8 mouse cellular contexts compared by ENCODE assay signal in the genomic region with DNA sequence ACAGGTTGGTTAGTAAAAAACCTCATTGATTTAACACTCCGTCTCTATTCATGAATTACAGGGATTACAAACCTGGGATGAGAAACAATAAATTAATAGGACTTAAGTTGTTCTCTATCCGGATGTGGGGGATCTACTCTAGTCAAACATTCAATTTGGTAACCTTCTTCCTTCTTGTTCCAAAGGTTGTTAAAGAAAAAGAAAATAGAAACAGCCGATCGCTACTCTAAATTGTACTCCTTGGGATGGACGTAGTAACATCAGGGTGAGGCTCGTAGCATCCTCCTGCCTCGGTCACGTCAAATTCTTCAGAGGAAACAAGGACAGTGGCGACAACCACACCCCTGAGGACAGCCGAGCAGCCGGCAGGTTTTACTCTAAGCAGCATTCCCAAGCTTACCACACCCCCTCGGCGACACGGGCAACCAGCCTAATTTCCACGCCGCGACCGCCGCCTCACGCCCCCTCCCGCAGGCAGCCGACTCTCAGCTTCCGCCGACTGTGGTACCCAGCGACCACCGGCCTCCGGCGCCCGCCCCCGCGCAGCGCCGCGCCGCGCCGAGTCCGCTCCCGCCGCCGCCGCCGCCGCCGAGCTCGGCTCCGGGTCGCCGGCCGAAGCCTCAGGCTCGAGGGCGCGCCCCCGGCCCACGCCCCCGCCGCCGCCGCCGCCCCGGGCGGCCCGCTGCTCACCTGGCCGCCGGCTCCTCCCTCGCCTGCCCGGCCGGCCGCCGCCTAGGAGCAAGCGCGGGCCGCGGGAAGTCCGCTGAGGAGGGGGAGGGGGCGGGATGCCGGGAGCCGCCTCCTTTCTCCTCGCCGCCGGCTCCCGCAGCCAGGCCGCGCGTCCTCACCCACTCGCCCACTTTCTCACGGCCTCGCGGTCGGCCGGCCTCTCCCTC. TPM values are rescaled to one million over a fixed set of nuclear protein-coding genes. Genes with fewer than 3 reads are reported as not detected.
DNase-seq lines count a peak whose midpoint lies in the region; ATAC-seq and TF ChIP-seq lines count a peak whose summit lies in the region.

No protein-coding gene starts in this region.

- POLR2A ChIA-PET in Patski (lab: Charles Lee): no interaction called here

- peak; percentile 62 for ATAC-seq in heart, embryonic 16.5 days (replicated peaks; ENCODE audit: extremely low read depth, insufficient read depth, low FRiP score)
- peak; percentile 17 for ATAC-seq in Patski
- ATAC-seq in embryonic facial prominence, embryonic 11.5 days (replicated peaks; ENCODE audit: insufficient number of reproducible peaks, low FRiP score, low TSS enrichment, low read depth): peak; percentile 60
- peak; percentile 90 for ATAC-seq in intestine, embryonic 15.5 days
- peak; percentile 75 for ATAC-seq in stomach, embryonic 14.5 days (ENCODE audit: insufficient number of reproducible peaks, insufficient read depth, low FRiP score, low read depth)

- 2% methylated on average over 51 of the region's 91 CpGs for WGBS in heart, embryonic 16.5 days
- 3% methylated on average over 60 of the region's 91 CpGs for WGBS in embryonic facial prominence, embryonic 11.5 days
- WGBS in intestine, embryonic 15.5 days: 3% methylated on average over 50 of the region's 91 CpGs
- 2% methylated on average over 49 of the region's 91 CpGs for WGBS in stomach, embryonic 14.5 days

- in situ Hi-C loops in Patski (cut with MboI; ENCODE audit: low pct_unique_long_range_greater_than_20kb): no loop called here

- H3K27ac ChIP-seq in heart, embryonic 16.5 days (ENCODE audit: low read length): no peak overlapping the region
- peak overlapping the region; percentile 80 for H3K27ac ChIP-seq in embryonic facial prominence, embryonic 11.5 days (replicated peaks; ENCODE audit: low read depth, low read length)
- H3K27ac ChIP-seq in intestine, embryonic 15.5 days: 0 out of 2 replicates have a peak overlapping the region, but pooled peaks have one; percentile 22
- peak overlapping the region; percentile 52 for H3K27ac ChIP-seq in stomach, embryonic 14.5 days (ENCODE audit: low read length)

- peak overlapping the region; percentile 96 for H3K4me2 ChIP-seq in heart, embryonic 16.5 days (ENCODE audit: low read depth, low read length)
- peak overlapping the region; percentile 71 for H3K4me2 ChIP-seq in embryonic facial prominence, embryonic 11.5 days (ENCODE audit: low read depth, low read length)
- peak overlapping the region; percentile 94 for H3K4me2 ChIP-seq in intestine, embryonic 15.5 days (replicated peaks)
- H3K4me2 ChIP-seq in stomach, embryonic 14.5 days (replicated peaks; ENCODE audit: low read depth, low read length): peak overlapping the region; percentile 79

- H3K4me3 ChIP-seq in heart, embryonic 16.5 days (ENCODE audit: low read length): peak overlapping the region; percentile 80
- peak overlapping the region; percentile 71 for H3K4me3 ChIP-seq in embryonic facial prominence, embryonic 11.5 days (ENCODE audit: low read depth, low read length)
- peak overlapping the region; percentile 64 for H3K4me3 ChIP-seq in intestine, embryonic 15.5 days (replicated peaks)
- peak overlapping the region; percentile 69 for H3K4me3 ChIP-seq in stomach, embryonic 14.5 days (ENCODE audit: low read depth, low read length)

- CTCF ChIA-PET in Patski (lab: Charles Lee): no interaction called here

- no peaks in the 10 kb centered on the region for H3K4me1 ChIP-seq in heart, embryonic 16.5 days (ENCODE audit: control insufficient read depth, insufficient read depth, low read length)
- no peaks in the 10 kb centered on the region for H3K4me1 ChIP-seq in embryonic facial prominence, embryonic 11.5 days (ENCODE audit: control insufficient read depth, insufficient read depth, low read length)
- H3K4me1 ChIP-seq in intestine, embryonic 15.5 days (replicated peaks): no peaks in the 10 kb centered on the region
- H3K4me1 ChIP-seq in stomach, embryonic 14.5 days (ENCODE audit: control insufficient read depth, insufficient read depth, low read length): no peaks in the 10 kb centered on the region

- H3K27me3 ChIP-seq in heart, embryonic 16.5 days (ENCODE audit: control insufficient read depth, insufficient read depth, low read length): peaks cover 46% of the 10 kb centered on the region
- H3K27me3 ChIP-seq in Patski: peaks cover 28% of the 10 kb centered on the region
- H3K27me3 ChIP-seq in embryonic facial prominence, embryonic 11.5 days (ENCODE audit: control insufficient read depth, insufficient read depth, low read length): no peaks in the 10 kb centered on the region
- peaks cover 6% of the 10 kb centered on the region; the same call in 1 of the 2 replicates for H3K27me3 ChIP-seq in intestine, embryonic 15.5 days (replicated peaks)
- H3K27me3 ChIP-seq in stomach, embryonic 14.5 days (ENCODE audit: control insufficient read depth, insufficient read depth, low read length): no peaks in the 10 kb centered on the region

- no peak for TF ChIP-seq CTCF in Patski (IDR thresholded peaks at IDR 0.05)

- peak overlapping the region; percentile 70 for H3K9ac ChIP-seq in heart, embryonic 16.5 days (ENCODE audit: low read length)
- H3K9ac ChIP-seq in embryonic facial prominence, embryonic 11.5 days (replicated peaks; ENCODE audit: low read length): peak overlapping the region; percentile 85
- H3K9ac ChIP-seq in intestine, embryonic 15.5 days: peak overlapping the region; percentile 54
- peak overlapping the region; percentile 55 for H3K9ac ChIP-seq in stomach, embryonic 14.5 days (replicated peaks; ENCODE audit: low read depth, low read length)

- no peak for DNase-seq in heart, adult 8-10 months (ENCODE audit: low spot score)
- no peak for DNase-seq in Patski (ENCODE audit: low read depth, low spot score)
- DNase-seq in embryonic facial prominence, embryonic 11.5 days (ENCODE audit: low spot score): peak; percentile 40
- peak; percentile 21 for DNase-seq in lung, postnatal 10 days
- DNase-seq in B cell, adult 2 months: no peak

- H3K9me3 ChIP-seq in heart, embryonic 16.5 days (replicated peaks; ENCODE audit: control insufficient read depth, low read length): no peaks in the 10 kb centered on the region
- no peaks in the 10 kb centered on the region for H3K9me3 ChIP-seq in embryonic facial prominence, embryonic 11.5 days (replicated peaks; ENCODE audit: control insufficient read depth, low read length)
- H3K9me3 ChIP-seq in intestine, embryonic 15.5 days: no peaks in the 10 kb centered on the region
- H3K9me3 ChIP-seq in stomach, embryonic 14.5 days (ENCODE audit: control insufficient read depth, low read depth, low read length): no peaks in the 10 kb centered on the region

- no peaks in the 10 kb centered on the region for H3K36me3 ChIP-seq in heart, embryonic 16.5 days (ENCODE audit: control insufficient read depth, insufficient read depth)
- no peaks in the 10 kb centered on the region for H3K36me3 ChIP-seq in embryonic facial prominence, embryonic 11.5 days (replicated peaks; ENCODE audit: control insufficient read depth, insufficient read depth, low read depth, low read length)
- H3K36me3 ChIP-seq in intestine, embryonic 15.5 days: no peaks in the 10 kb centered on the region
- H3K36me3 ChIP-seq in stomach, embryonic 14.5 days (ENCODE audit: control insufficient read depth, insufficient read depth, low read length): no peaks in the 10 kb centered on the region

RNA-seq across cellular contexts. Expression of gene Rimklb, which starts 12.9 kb away (rescaled TPM):
- 1.6 and 2.4 TPM in 2 replicates for polyA plus RNA-seq in heart, embryonic 16.5 days (2015; fragmentation: Nextera tagmentation; extraction: Ambion mirVana)
- total RNA-seq in heart, adult 8-10 months (2022): under 1 TPM in 1 of 4 experiments, not detected in 3; 0.23 TPM
- not detected for polyA plus RNA-seq in Patski (2021)
- 50.8 and 62.3 TPM in 2 replicates for polyA plus RNA-seq in embryonic facial prominence, embryonic 11.5 days (2014; fragmentation: Nextera tagmentation; extraction: Ambion mirVana)
- 6.4 and 6.9 TPM in 2 replicates for polyA plus RNA-seq in intestine, embryonic 15.5 days (2015; fragmentation: Nextera tagmentation; extraction: Ambion mirVana)
- 22.9 and 24.1 TPM in 2 replicates for polyA plus RNA-seq in stomach, embryonic 14.5 days (2014; fragmentation: Nextera tagmentation; extraction: Ambion mirVana)

RNA-seq across cellular contexts. Expression of gene Mfap5, which starts 20.0 kb away (rescaled TPM):
- polyA plus RNA-seq in heart, embryonic 16.5 days (2015; fragmentation: Nextera tagmentation; extraction: Ambion mirVana): 28.2 and 32.0 TPM in 2 replicates
- 10 to 100 TPM; 15.7 to 18.2 (median 18.0) TPM for total RNA-seq in heart, adult 8-10 months (2022)
- not detected for polyA plus RNA-seq in Patski (2021)
- polyA plus RNA-seq in embryonic facial prominence, embryonic 11.5 days (2014; fragmentation: Nextera tagmentation; extraction: Ambion mirVana): 0.60 and 1.9 TPM in 2 replicates
- polyA plus RNA-seq in intestine, embryonic 15.5 days (2015; fragmentation: Nextera tagmentation; extraction: Ambion mirVana): 8.8 and 9.9 TPM in 2 replicates
- 20.5 and 21.1 TPM in 2 replicates for polyA plus RNA-seq in stomach, embryonic 14.5 days (2014; fragmentation: Nextera tagmentation; extraction: Ambion mirVana)

Comparison
In these comparisons a context has a peak if more than half of its experiments do, and no peak if none do; other contexts are left out.
1. ATAC-seq: peak in every context shown above with its lines; median percentile 90 in intestine, embryonic 15.5 days; 75 in stomach, embryonic 14.5 days; 62 in heart, embryonic 16.5 days; 60 in embryonic facial prominence, embryonic 11.5 days; 17 in Patski.
2. DNase-seq: peak in embryonic facial prominence, embryonic 11.5 days (single experiment) and lung, postnatal 10 days (single experiment); none in heart, adult 8-10 months (single experiment), Patski (single experiment) and B cell, adult 2 months (0 of 2).
3. Peak in every context shown above with its lines, with median percentiles within 50 percentile points of each other: H3K4me2 ChIP-seq, H3K4me3 ChIP-seq and H3K9ac ChIP-seq.